Mouse (Mus musculus): Measurements from ENCODE around the gene Lap3. TPM values are rescaled to one million over a fixed set of nuclear protein-coding genes. Genes with fewer than 3 reads are reported as not detected.

The Lap3 gene
- polyA plus RNA-seq (2012; rRNA removed) (15.4 and 24.3 TPM in 2 replicates), polyA plus RNA-seq (2014; fragmentation: Nextera tagmentation; extraction: Ambion mirVana) (38.8 and 39.8 TPM in 2 replicates)

DNA sequence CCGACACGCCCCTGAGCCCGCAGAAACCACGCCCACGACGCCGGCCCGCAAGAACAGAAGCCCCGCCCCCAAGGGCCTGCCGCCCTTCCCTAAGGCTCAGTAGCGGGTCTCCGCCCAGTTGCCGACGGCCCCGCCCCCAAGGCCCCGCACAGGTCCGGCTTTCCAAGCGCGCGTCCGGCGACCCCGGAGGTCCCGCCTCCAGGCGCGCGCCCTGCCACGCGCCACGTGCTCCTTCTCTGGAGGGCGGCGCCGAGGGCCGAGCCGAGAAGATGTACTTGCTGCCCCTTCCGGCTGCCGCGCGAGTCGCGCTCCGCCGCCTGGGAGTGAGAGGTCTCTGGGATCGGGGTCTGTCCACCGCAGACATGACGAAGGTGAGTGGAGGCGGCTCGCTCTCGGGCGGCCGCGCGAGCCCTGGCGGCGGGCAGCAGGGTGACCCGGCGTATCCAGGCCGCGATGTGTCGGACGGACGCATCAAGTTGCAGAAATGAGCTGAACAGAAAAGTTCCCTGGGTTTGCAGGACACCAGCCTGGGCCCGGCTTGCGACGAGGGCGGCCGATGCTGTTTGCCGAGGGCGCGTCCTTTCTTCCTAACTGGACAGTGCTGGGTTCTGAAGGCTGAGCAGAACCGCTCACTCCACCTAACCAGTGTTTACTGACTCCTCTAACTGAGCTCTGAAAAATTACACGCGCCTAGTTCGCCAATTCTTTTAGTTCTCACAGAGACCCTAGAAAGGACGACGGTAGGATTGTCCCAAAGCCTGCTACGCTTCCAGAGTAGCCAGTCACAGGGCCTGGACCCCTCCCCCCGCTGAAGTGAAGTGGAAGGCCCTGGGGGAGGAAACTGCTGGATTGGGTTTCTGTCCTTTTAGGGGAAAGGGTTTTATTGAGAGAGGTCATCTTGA lies at the start of gene Lap3:
Lap3 (plus strand) TSS at position 184 of the 902 bp plus-strand sequence.
- no peak for TF ChIP-seq EP300 (IDR thresholded peaks at IDR 0.05; ENCODE audit: low read depth)
- TF ChIP-seq CTCF (IDR thresholded peaks at IDR 0.05; ENCODE audit: low read depth), result peak; percentile 44
- Histone ChIP-seq H3K27ac (no peak within 1 kb of the TSS), H3K4me3 (ENCODE audit: insufficient read depth in 1 of 2, low read depth in 2 of 2, low read length in 2 of 2) (peak within 1 kb of the TSS; percentile 61 to 65), H3K36me3 (replicated peaks; ENCODE audit: control insufficient read depth, insufficient read depth, low read depth) (no peaks in the 10 kb centered on the region; the same call in 1 of the 2 replicates), H3K4me2 (ENCODE audit: low read depth) (peak within 1 kb of the TSS; percentile 88), H3K27me3 (ENCODE audit: control insufficient read depth, insufficient read depth, low read length) (no peaks in the 10 kb centered on the region; the same call in 1 of the 2 replicates), H3K9ac (replicated peaks) (peak within 1 kb of the TSS; percentile 70), H3K9me3 (ENCODE audit: control insufficient read depth, low read length) (no peaks in the 10 kb centered on the region), H3K4me1 (replicated peaks; ENCODE audit: control insufficient read depth in 2 of 2, insufficient read depth in 2 of 2, low read length in 1 of 2) (peaks cover 0 to 5% of the 10 kb centered on the region in 2 experiments; a peak in 1 of 4 replicates)
- under 1% methylated on average over 78 of the region's 78 CpGs for WGBS (ENCODE audit: insufficient replicate concordance)
- DNase-seq (ENCODE audit: low read depth in 3 of 3, low spot score in 3 of 3) (peak; percentile 87 to 91 (median 89)), ATAC-seq (ENCODE audit: insufficient read depth) (peak; percentile 93)

DNA sequence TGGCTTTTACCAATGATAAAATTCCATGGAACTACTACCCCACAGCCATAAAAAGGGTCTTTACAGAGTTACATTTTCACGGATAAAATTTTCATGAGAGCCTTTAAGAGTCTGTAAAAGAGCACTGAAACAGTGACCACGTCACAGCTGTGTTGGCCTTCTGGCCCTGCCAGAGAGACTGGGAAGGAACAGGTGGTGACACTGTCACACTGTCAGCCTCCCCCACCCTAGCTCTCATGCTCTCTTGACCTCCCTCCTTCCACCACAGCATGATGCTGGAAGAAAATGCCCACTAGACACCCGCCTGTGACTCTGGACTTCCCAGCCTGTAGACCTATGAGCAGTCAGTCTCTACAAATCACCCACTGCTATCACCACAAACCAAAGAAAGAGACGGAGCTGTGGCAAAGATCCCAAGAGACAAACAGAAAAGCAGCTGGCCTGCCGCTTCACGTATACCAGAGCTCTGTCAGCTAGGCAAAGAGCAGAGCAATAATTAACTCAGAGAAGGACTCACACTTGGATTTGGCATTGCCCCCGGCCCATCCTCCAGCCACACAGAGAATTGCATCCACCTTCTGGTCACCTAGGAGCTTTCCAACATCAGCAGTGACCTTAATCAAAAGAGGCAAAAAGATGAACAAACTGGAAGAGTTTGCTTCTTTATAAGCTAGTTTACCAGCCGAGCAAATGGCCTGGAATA lies 48.9 kb upstream of the Lap3 start:
- H3K4me2 ChIP-seq (ENCODE audit: low read depth), result no peak overlapping the region
- no peak for DNase-seq (ENCODE audit: low read depth in 3 of 3, low spot score in 3 of 3)

DNA sequence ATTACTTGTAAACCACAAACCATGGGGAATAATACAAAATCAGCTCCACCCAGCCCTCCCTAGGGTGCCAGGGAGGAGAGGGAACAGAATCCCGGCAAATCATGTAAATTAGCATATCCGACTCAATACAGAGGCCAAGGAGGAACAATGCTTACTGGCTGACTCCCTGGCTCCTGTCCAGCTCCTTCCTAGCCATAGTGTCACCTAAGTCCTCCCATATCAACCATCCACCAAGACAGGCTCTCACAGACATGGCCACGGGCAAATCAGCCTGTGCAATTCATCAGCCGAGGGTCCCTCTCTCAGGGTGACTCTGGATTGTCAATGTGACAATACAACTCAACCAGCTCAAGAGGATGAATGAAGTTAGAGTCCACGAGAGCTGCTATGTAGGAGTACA lies 44.5 kb upstream of the Lap3 start:
- H3K27ac ChIP-seq, result no peak overlapping the region
- no peak for TF ChIP-seq CTCF (IDR thresholded peaks at IDR 0.05; ENCODE audit: low read depth)
- TF ChIP-seq EP300 (IDR thresholded peaks at IDR 0.05; ENCODE audit: low read depth), result no peak

More for the DNA sequence above, 48.9 kb upstream of the Lap3 start:
- Histone ChIP-seq H3K4me1 (replicated peaks; ENCODE audit: control insufficient read depth in 2 of 2, insufficient read depth in 2 of 2, low read length in 1 of 2) (peaks cover 0 to 9% of the 10 kb centered on the region in 2 experiments; a peak in 3 of 4 replicates), H3K36me3 (replicated peaks; ENCODE audit: control insufficient read depth, insufficient read depth, low read depth) (no peaks in the 10 kb centered on the region; the same call in 1 of the 2 replicates), H3K27me3 (ENCODE audit: control insufficient read depth, insufficient read depth, low read length) (no peaks in the 10 kb centered on the region), H3K4me3 (ENCODE audit: insufficient read depth in 1 of 2, low read depth in 2 of 2, low read length in 2 of 2) (no peak overlapping the region), H3K27ac (no peak overlapping the region), H3K9ac (replicated peaks) (no peak overlapping the region), H3K9me3 (ENCODE audit: control insufficient read depth, low read length) (no peaks in the 10 kb centered on the region)
- ATAC-seq (ENCODE audit: insufficient read depth), result peak; percentile 53; the same call in 1 of the 2 replicates
- 61% methylated on average over 8 of the region's 8 CpGs for WGBS (ENCODE audit: insufficient replicate concordance)
- no peak for TF ChIP-seq EP300 (IDR thresholded peaks at IDR 0.05; ENCODE audit: low read depth)
- TF ChIP-seq CTCF (IDR thresholded peaks at IDR 0.05; ENCODE audit: low read depth), result no peak

DNA sequence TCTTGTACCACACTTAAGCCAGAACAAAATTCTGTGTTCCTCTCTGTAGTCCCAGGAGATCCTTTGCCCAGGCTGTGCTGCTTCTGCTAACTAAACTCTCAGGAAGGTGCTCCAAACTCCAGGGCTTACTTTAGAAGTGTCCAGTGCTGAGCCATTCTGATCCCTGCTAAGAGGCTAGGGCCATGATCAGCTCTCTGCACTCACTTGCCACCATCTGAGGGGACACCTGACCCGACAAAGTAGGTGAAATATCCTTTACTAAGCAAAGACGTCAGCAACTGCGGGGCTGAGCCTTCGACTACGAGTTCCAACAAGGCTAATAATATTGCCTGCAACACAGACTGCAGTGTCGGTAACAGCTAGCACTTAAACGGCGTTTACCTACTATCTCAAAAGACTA lies 44.0 kb upstream of the Lap3 start:
- H3K9me3 ChIP-seq (ENCODE audit: control insufficient read depth, low read length), result no peaks in the 10 kb centered on the region
- ATAC-seq (ENCODE audit: insufficient read depth), result no peak
- no peak for DNase-seq (ENCODE audit: low read depth in 3 of 3, low spot score in 3 of 3)
- no peaks in the 10 kb centered on the region for H3K36me3 ChIP-seq (replicated peaks; ENCODE audit: control insufficient read depth, insufficient read depth, low read depth)
- TF ChIP-seq CTCF (IDR thresholded peaks at IDR 0.05; ENCODE audit: low read depth), result no peak
- no peak for TF ChIP-seq EP300 (IDR thresholded peaks at IDR 0.05; ENCODE audit: low read depth)
- peak overlapping the region; percentile 72 for H3K9ac ChIP-seq (replicated peaks)
- no peak overlapping the region for H3K27ac ChIP-seq
- WGBS (ENCODE audit: insufficient replicate concordance), result 2% methylated on average over 8 of the region's 8 CpGs
- peak overlapping the region; percentile 97 for H3K4me2 ChIP-seq (ENCODE audit: low read depth)
- peaks cover 5 to 12% of the 10 kb centered on the region in 2 experiments for H3K4me1 ChIP-seq (replicated peaks; ENCODE audit: control insufficient read depth in 2 of 2, insufficient read depth in 2 of 2, low read length in 1 of 2)
- H3K27me3 ChIP-seq (ENCODE audit: control insufficient read depth, insufficient read depth, low read length), result no peaks in the 10 kb centered on the region
- peak overlapping the region; percentile 65 for H3K4me3 ChIP-seq (ENCODE audit: insufficient read depth in 1 of 2, low read depth in 2 of 2, low read length in 2 of 2)

More for the DNA sequence above, 44.5 kb upstream of the Lap3 start:
- DNase-seq (ENCODE audit: low read depth in 3 of 3, low spot score in 3 of 3) (no peak), ATAC-seq (ENCODE audit: insufficient read depth) (no peak)
- 57% methylated on average over 5 of the region's 5 CpGs for WGBS (ENCODE audit: insufficient replicate concordance)
- no peak overlapping the region for H3K4me3 ChIP-seq (ENCODE audit: insufficient read depth in 1 of 2, low read depth in 2 of 2, low read length in 2 of 2)
- no peak overlapping the region for H3K9ac ChIP-seq (replicated peaks)
- H3K4me1 ChIP-seq (replicated peaks; ENCODE audit: control insufficient read depth in 2 of 2, insufficient read depth in 2 of 2, low read length in 1 of 2), result peaks cover 5 to 12% of the 10 kb centered on the region in 2 experiments
- H3K36me3 ChIP-seq (replicated peaks; ENCODE audit: control insufficient read depth, insufficient read depth, low read depth), result no peaks in the 10 kb centered on the region
- no peaks in the 10 kb centered on the region for H3K27me3 ChIP-seq (ENCODE audit: control insufficient read depth, insufficient read depth, low read length)
- peak overlapping the region; percentile 97 for H3K4me2 ChIP-seq (ENCODE audit: low read depth)
- H3K9me3 ChIP-seq (ENCODE audit: control insufficient read depth, low read length), result no peaks in the 10 kb centered on the region

Data from liver, embryonic 14.5 days (tissue).